In the genomic region with DNA sequence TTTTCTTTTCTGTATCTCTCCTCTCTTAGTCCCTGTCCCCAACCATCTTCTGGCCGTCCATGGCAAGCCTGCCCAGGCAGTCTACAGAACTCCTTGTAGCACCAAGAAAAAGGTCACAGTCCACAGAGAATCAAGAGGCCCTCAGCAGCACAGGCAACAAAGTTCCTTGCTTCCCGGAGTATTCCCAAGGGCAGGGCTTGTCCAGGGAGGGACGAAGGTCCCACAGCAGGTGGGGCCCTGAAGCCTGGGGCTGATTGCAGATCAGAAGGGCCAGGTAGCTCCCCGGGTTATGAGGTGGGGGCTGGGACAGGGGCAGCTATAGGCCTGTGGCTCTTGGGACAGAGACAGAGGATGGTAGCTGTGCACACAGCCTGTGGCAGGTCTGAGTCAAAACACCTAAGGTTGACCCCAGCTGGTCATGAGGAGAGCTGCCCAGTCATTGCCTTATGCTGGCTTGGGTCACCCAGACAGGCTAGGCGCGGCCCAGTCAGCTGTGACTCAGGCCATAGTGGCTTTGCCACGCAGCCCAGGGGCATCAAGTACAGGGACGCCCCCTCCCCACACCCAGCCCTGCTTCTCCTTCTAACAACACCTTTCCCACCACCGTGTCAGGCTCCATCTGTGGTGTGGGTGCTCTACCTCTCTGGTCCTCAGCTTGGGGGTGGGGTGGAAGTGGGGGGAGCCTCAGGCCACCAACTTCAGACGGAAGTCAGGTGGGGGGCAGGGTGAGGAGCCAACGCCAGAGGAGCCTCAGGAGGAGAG, we compare ENCODE assay signal across 20 mouse cellular contexts. TPM values are rescaled to one million over a fixed set of nuclear protein-coding genes. Genes with fewer than 3 reads are reported as not detected.
DNase-seq lines count a peak whose midpoint lies in the region; ATAC-seq and TF ChIP-seq lines count a peak whose summit lies in the region.
"Had no signal": no experiment of that assay in that cellular context is flagged by ENCODE, and none has a peak within 500 bp of the region (broad histone marks: within the 10 kb centered on the region; RNA-seq: fewer than 3 reads in every experiment).

A gene (plus strand): TSS at position 712 of the 762 bp plus-strand sequence.

- H3K4me1 ChIP-seq in liver, embryonic 16.5 days (ENCODE audit: control insufficient read depth, low read depth, low read length): peaks cover 17% of the 10 kb centered on the region
- H3K4me1 ChIP-seq in liver, embryonic 12.5 days: peaks cover 35% of the 10 kb centered on the region
- peaks cover 75% of the 10 kb centered on the region for H3K4me1 ChIP-seq in E14TG2a.4 (replicated peaks; ENCODE audit: low read depth, low read length)
- peaks cover 19% of the 10 kb centered on the region for H3K4me1 ChIP-seq in intestine, postnatal 0 days (replicated peaks; ENCODE audit: control insufficient read depth, insufficient read depth, low read length)

- intact Hi-C loops in gastrocnemius, adult 2 months (cut with DNase I): no loop called here

- no peak within 1 kb of the TSS for H3K9ac ChIP-seq in liver, embryonic 16.5 days (ENCODE audit: low read depth, low read length)
- H3K9ac ChIP-seq in liver, embryonic 12.5 days: no peak within 1 kb of the TSS
- 0 out of 2 replicates have a peak within 1 kb of the TSS, but pooled peaks have one; percentile 37 for H3K9ac ChIP-seq in intestine, postnatal 0 days (ENCODE audit: low read depth, low read length)

- no peak for ATAC-seq in liver, embryonic 16.5 days (ENCODE audit: low read depth)
- no peak for ATAC-seq in liver, embryonic 12.5 days
- peak; percentile 83 for ATAC-seq in intestine, postnatal 0 days
- ATAC-seq: inflammation-experienced regulatory T-cells, adult 6 months had no signal

- H3K4me2 ChIP-seq in liver, embryonic 16.5 days (ENCODE audit: low read depth, low read length): peak within 1 kb of the TSS; percentile 46; the same call in 1 of the 2 replicates
- no peak within 1 kb of the TSS for H3K4me2 ChIP-seq in liver, embryonic 12.5 days
- peak within 1 kb of the TSS; percentile 61 for H3K4me2 ChIP-seq in intestine, postnatal 0 days (replicated peaks; ENCODE audit: low read depth)

- no peak within 1 kb of the TSS for H3K27ac ChIP-seq in gastrocnemius, adult 2 months
- H3K27ac ChIP-seq in liver, embryonic 16.5 days (ENCODE audit: low read length): no peak within 1 kb of the TSS
- no peak within 1 kb of the TSS for H3K27ac ChIP-seq in liver, embryonic 12.5 days
- peak within 1 kb of the TSS; percentile 93 for H3K27ac ChIP-seq in intestine, postnatal 0 days (ENCODE audit: low read depth, low read length)
- H3K27ac ChIP-seq: neural tube, embryonic 13.5 days had no signal

- 55% methylated on average over 11 of the region's 11 CpGs for WGBS in liver, embryonic 16.5 days (ENCODE audit: insufficient replicate concordance)
- WGBS in liver, embryonic 12.5 days (ENCODE audit: insufficient replicate concordance): 44% methylated on average over 11 of the region's 11 CpGs
- 38% methylated on average over 11 of the region's 11 CpGs for WGBS in intestine, postnatal 0 days

- no peaks in the 10 kb centered on the region for H3K27me3 ChIP-seq in liver, embryonic 16.5 days (ENCODE audit: control insufficient read depth, insufficient read depth, low read depth, low read length)
- peaks cover 14% of the 10 kb centered on the region; the same call in 1 of the 2 replicates for H3K27me3 ChIP-seq in liver, embryonic 12.5 days (replicated peaks)
- H3K27me3 ChIP-seq in E14TG2a.4 (ENCODE audit: insufficient read depth, low read length): no peaks in the 10 kb centered on the region
- no peaks in the 10 kb centered on the region for H3K27me3 ChIP-seq in intestine, postnatal 0 days (replicated peaks; ENCODE audit: control insufficient read depth, insufficient read depth, low read length)
- H3K27me3 ChIP-seq: neural tube, embryonic 13.5 days had no signal

- no peaks in the 10 kb centered on the region for H3K36me3 ChIP-seq in liver, embryonic 16.5 days (ENCODE audit: control insufficient read depth, insufficient read depth)
- no peaks in the 10 kb centered on the region for H3K36me3 ChIP-seq in liver, embryonic 12.5 days
- H3K36me3 ChIP-seq in E14TG2a.4 (ENCODE audit: insufficient read depth, low read length): no peaks in the 10 kb centered on the region
- no peaks in the 10 kb centered on the region for H3K36me3 ChIP-seq in intestine, postnatal 0 days (ENCODE audit: control insufficient read depth, insufficient read depth)
- H3K36me3 ChIP-seq: heart, embryonic 10.5 days; neural tube, embryonic 13.5 days had no signal

- no peaks in the 10 kb centered on the region for H3K9me3 ChIP-seq in liver, embryonic 16.5 days (replicated peaks; ENCODE audit: control insufficient read depth, low read length)
- H3K9me3 ChIP-seq in liver, embryonic 12.5 days (replicated peaks): no peaks in the 10 kb centered on the region
- peaks cover 5% of the 10 kb centered on the region; the same call in 1 of the 2 replicates for H3K9me3 ChIP-seq in E14TG2a.4 (ENCODE audit: low read length)
- no peaks in the 10 kb centered on the region for H3K9me3 ChIP-seq in intestine, postnatal 0 days (ENCODE audit: control insufficient read depth)
- H3K9me3 ChIP-seq: heart, embryonic 10.5 days; neural tube, embryonic 13.5 days had no signal

- no peak within 1 kb of the TSS for H3K4me3 ChIP-seq in gastrocnemius, adult 2 months
- H3K4me3 ChIP-seq in liver, embryonic 16.5 days (ENCODE audit: low read depth, low read length): no peak within 1 kb of the TSS
- no peak within 1 kb of the TSS for H3K4me3 ChIP-seq in liver, embryonic 12.5 days
- peak within 1 kb of the TSS; percentile 30; the same call in 1 of the 2 replicates for H3K4me3 ChIP-seq in E14TG2a.4 (replicated peaks; ENCODE audit: low read length)
- H3K4me3 ChIP-seq in intestine, postnatal 0 days (ENCODE audit: low read depth, low read length): peak within 1 kb of the TSS; percentile 21
- H3K4me3 ChIP-seq: erythroblast, embryonic 14.5 days had no signal

- no peak for TF ChIP-seq CTCF in gastrocnemius, adult 2 months (IDR thresholded peaks at IDR 0.05)
- TF ChIP-seq CTCF in E14TG2a.4 (conservative IDR thresholded peaks at IDR 0.05; ENCODE audit: low read length): no peak
- TF ChIP-seq CTCF in intestine, postnatal 0 days (IDR thresholded peaks at IDR 0.05; ENCODE audit: low read depth): no peak

- peak; percentile 5 for DNase-seq in gastrocnemius, postnatal 10 days
- DNase-seq in gastrocnemius, adult 2 months: no peak
- DNase-seq in cerebellum, postnatal 4 days (ENCODE audit: low spot score in 2 of 2): no peak
- DNase-seq in frontal cortex, postnatal 14 days (ENCODE audit: low spot score in 2 of 2): no peak
- DNase-seq: adrenal gland, adult 8-10 months; cerebellum, adult 8-10 months; gastrocnemius, postnatal 36 days; heart, postnatal 14 days; layer of hippocampus, postnatal 36 days; lung, adult 18-20 months; thymus, postnatal 25 days had no signal

RNA-seq across cellular contexts. Expression of the gene that starts here (rescaled TPM):
- under 1 TPM; 0.47 to 0.77 TPM for total RNA-seq in gastrocnemius, postnatal 10 days (2021)
- under 1 TPM; 0.17 to 0.23 TPM for total RNA-seq in gastrocnemius, adult 2 months (2021)
- 0.02 TPM in 1 of 2 replicates, not detected in the other for polyA plus RNA-seq in liver, embryonic 16.5 days (2015; fragmentation: Nextera tagmentation; extraction: Ambion mirVana)
- not detected in 2 replicates for polyA plus RNA-seq in liver, embryonic 12.5 days (2016; fragmentation: Nextera tagmentation; extraction: Ambion mirVana)
- 0.92 and 1.2 TPM in 2 replicates for polyA plus RNA-seq in intestine, postnatal 0 days (2015; fragmentation: Nextera tagmentation; extraction: Ambion mirVana)
- polyA plus RNA-seq: erythroblast, embryonic 14.5 days; midbrain, postnatal 0 days; neural tube, embryonic 13.5 days had no signal

Comparison
In these comparisons a context has a peak if more than half of its experiments do, and no peak if none do; other contexts are left out.
1. Peak in DNase-seq in gastrocnemius, postnatal 10 days; RNA of the gene not detected or under 1 TPM.
2. H3K4me3 ChIP-seq: peak in E14TG2a.4 (single experiment) and intestine, postnatal 0 days (single experiment); none in gastrocnemius, adult 2 months (single experiment), liver, embryonic 16.5 days (single experiment) and liver, embryonic 12.5 days (single experiment).